Mouse (Mus musculus): ENCODE measurements at regions not wholly inside any gene's neighbourhood (a gene's known extent, or its start where the extent isn't known, plus 50 kb on each side); places are given as distances from the start of the nearest gene placed in this dataset.
"Not testable (repeated sequence)": the region's sequence is repeated elsewhere in the genome, so short reads cannot be mapped to it uniquely, and the experiment has no call there.

DNA sequence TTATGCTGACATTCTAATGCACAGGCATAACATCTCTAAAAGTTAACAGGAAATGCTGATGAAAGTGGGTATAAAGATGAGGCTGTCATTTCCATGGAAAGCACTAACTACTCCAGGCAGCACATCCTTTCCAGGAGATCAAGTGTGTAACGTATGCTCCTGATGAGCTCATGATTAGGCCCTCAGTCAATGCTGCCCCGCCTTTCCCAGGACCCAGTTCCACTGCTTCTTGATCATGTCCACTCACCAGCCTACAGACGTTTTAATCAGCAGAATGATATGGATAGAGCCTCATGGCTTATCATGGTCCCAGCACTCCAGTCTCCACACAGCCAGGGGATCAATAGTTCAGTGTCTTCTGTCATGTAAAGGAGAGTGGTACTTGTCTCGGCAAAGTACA, 71.7 kb upstream of the Tcerg1l start:
- H3K4me2 ChIP-seq = no peak overlapping the region
- no peaks in the 10 kb centered on the region for H3K27me3 ChIP-seq (replicated peaks; ENCODE audit: control insufficient read depth, insufficient read depth, low read length)
- no peaks in the 10 kb centered on the region for H3K36me3 ChIP-seq (ENCODE audit: control insufficient read depth, insufficient read depth, low read length)
- no peak overlapping the region for H3K4me3 ChIP-seq (ENCODE audit: low read depth, low read length)
- no peak overlapping the region for H3K27ac ChIP-seq (ENCODE audit: low read depth, low read length)
- no peaks in the 10 kb centered on the region for H3K9me3 ChIP-seq (ENCODE audit: control insufficient read depth, low read length)
- no peak for DNase-seq (ENCODE audit: low spot score)
- no peak for ATAC-seq (replicated peaks; ENCODE audit: low FRiP score)
- WGBS = 64% methylated on average over 4 of the region's 4 CpGs
- H3K4me1 ChIP-seq (replicated peaks; ENCODE audit: control insufficient read depth, insufficient read depth, low read length) = no peaks in the 10 kb centered on the region
- H3K9ac ChIP-seq (ENCODE audit: low read depth, low read length) = no peak overlapping the region

DNA sequence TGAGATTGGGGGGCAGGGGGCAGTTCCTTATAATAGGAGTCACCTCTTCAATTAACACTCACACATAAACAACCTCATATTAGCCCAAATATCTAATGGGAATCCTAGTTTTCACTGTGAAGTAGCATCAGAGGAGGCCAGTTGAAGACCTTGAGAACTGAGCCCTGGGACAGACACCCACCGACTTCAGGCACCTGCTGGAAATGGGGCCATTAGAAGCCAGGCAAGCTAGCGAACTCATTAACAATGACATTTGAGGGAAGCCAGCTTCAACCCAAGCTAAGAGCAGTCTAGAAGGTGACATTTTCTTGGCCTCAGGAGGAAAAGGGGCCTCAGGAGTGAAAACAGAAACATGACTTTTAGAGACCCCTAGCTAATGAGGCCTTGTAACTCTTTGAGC, 70.9 kb upstream of the Tcerg1l start:
- Histone ChIP-seq H3K4me2 (no peak overlapping the region), H3K36me3 (ENCODE audit: control insufficient read depth, insufficient read depth, low read length) (no peaks in the 10 kb centered on the region), H3K27me3 (replicated peaks; ENCODE audit: control insufficient read depth, insufficient read depth, low read length) (no peaks in the 10 kb centered on the region), H3K9me3 (ENCODE audit: control insufficient read depth, low read length) (no peaks in the 10 kb centered on the region), H3K4me3 (ENCODE audit: low read depth, low read length) (no peak overlapping the region), H3K27ac (ENCODE audit: low read depth, low read length) (no peak overlapping the region), H3K9ac (ENCODE audit: low read depth, low read length) (no peak overlapping the region), H3K4me1 (replicated peaks; ENCODE audit: control insufficient read depth, insufficient read depth, low read length) (no peaks in the 10 kb centered on the region)
- ATAC-seq (replicated peaks; ENCODE audit: low FRiP score) = no peak
- DNase-seq (ENCODE audit: low spot score) = no peak
- 81% methylated on average over 2 of the region's 2 CpGs for WGBS

DNA sequence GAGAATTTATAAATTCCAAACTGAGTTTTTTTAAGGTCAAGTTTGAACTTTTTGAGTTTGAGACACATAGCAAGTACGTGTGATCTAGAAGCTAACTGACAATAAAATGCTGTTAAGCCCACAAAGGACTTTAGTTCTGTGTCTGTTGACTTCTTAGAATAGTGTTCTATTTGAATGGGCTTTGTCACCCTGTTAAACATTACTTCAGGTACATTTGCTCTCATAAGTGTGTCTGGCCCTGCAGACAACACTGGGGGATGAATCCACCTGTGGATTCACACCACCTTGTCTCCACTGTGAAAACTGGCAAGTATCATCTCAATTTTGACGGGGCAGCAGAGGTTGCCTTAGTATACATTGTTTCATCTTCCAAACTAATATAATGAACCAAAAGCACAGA, 70.5 kb upstream of the Tcerg1l start:
- H3K27ac ChIP-seq (ENCODE audit: low read depth, low read length) = no peak overlapping the region
- no peaks in the 10 kb centered on the region for H3K27me3 ChIP-seq (replicated peaks; ENCODE audit: control insufficient read depth, insufficient read depth, low read length)
- no peaks in the 10 kb centered on the region for H3K9me3 ChIP-seq (ENCODE audit: control insufficient read depth, low read length)
- H3K36me3 ChIP-seq (ENCODE audit: control insufficient read depth, insufficient read depth, low read length) = no peaks in the 10 kb centered on the region
- no peak overlapping the region for H3K9ac ChIP-seq (ENCODE audit: low read depth, low read length)
- H3K4me2 ChIP-seq = no peak overlapping the region
- H3K4me3 ChIP-seq (ENCODE audit: low read depth, low read length) = no peak overlapping the region
- WGBS = 69% methylated on average over 2 of the region's 2 CpGs
- no peaks in the 10 kb centered on the region for H3K4me1 ChIP-seq (replicated peaks; ENCODE audit: control insufficient read depth, insufficient read depth, low read length)
- no peak for DNase-seq (ENCODE audit: low spot score)
- no peak for ATAC-seq (replicated peaks; ENCODE audit: low FRiP score)

- 63% methylated on average over 1 of the region's 1 CpGs for WGBS
- Histone ChIP-seq H3K4me1 (replicated peaks; ENCODE audit: control insufficient read depth, insufficient read depth, low read length) (no peaks in the 10 kb centered on the region), H3K27me3 (replicated peaks; ENCODE audit: control insufficient read depth, insufficient read depth, low read length) (no peaks in the 10 kb centered on the region), H3K4me3 (ENCODE audit: low read depth, low read length) (no peak overlapping the region), H3K9ac (ENCODE audit: low read depth, low read length) (no peak overlapping the region), H3K4me2 (no peak overlapping the region), H3K36me3 (ENCODE audit: control insufficient read depth, insufficient read depth, low read length) (no peaks in the 10 kb centered on the region), H3K27ac (ENCODE audit: low read depth, low read length) (no peak overlapping the region), H3K9me3 (ENCODE audit: control insufficient read depth, low read length) (no peaks in the 10 kb centered on the region)
- no peak for DNase-seq (ENCODE audit: low spot score)
- no peak for ATAC-seq (replicated peaks; ENCODE audit: low FRiP score)
These were observed 69.9 kb upstream of the Tcerg1l start for GRCm38 (mm10) chr7:138467386-138467785.

DNA sequence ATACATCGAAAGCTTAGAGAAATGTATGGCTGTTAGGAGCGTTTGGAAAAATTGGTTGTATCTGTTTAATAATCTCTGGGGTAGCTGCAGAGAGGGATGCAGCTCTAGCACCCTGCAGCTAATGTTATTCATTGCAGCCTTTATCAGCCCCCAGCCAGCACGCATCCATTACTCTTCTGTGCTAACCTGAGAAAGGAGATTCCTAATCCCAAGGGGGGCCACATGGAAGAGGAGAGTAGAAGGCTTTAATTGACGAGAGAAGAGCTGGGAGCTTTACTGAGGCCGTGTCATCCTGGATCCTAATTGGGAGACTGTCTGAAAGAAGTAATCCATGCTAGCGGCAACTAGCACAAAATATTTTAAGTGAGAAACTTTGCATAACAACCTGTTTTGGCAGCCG, 60.4 kb upstream of the Tcerg1l start:
- WGBS = 54% methylated on average over 7 of the region's 7 CpGs

GRCm38 (mm10) chr7:138455371-138455770, 57.8 kb upstream of the Tcerg1l start:
- Histone ChIP-seq H3K36me3 (ENCODE audit: control insufficient read depth, insufficient read depth, low read length) (no peaks in the 10 kb centered on the region), H3K9ac (ENCODE audit: low read depth, low read length) (no peak overlapping the region), H3K4me3 (ENCODE audit: low read depth, low read length) (no peak overlapping the region), H3K9me3 (ENCODE audit: control insufficient read depth, low read length) (no peaks in the 10 kb centered on the region), H3K27me3 (replicated peaks; ENCODE audit: control insufficient read depth, insufficient read depth, low read length) (no peaks in the 10 kb centered on the region), H3K4me2 (no peak overlapping the region), H3K27ac (ENCODE audit: low read depth, low read length) (no peak overlapping the region), H3K4me1 (replicated peaks; ENCODE audit: control insufficient read depth, insufficient read depth, low read length) (no peaks in the 10 kb centered on the region)
- no peak for ATAC-seq (replicated peaks; ENCODE audit: low FRiP score)
- WGBS = 83% methylated on average over 3 of the region's 3 CpGs
- no peak for DNase-seq (ENCODE audit: low spot score)

More for the DNA sequence above, 60.4 kb upstream of the Tcerg1l start:
- no peak overlapping the region for H3K4me3 ChIP-seq (ENCODE audit: low read depth, low read length)
- H3K4me1 ChIP-seq (replicated peaks; ENCODE audit: control insufficient read depth, insufficient read depth, low read length) = no peaks in the 10 kb centered on the region
- H3K27me3 ChIP-seq (replicated peaks; ENCODE audit: control insufficient read depth, insufficient read depth, low read length) = no peaks in the 10 kb centered on the region
- H3K9ac ChIP-seq (ENCODE audit: low read depth, low read length) = no peak overlapping the region
- ATAC-seq (replicated peaks; ENCODE audit: low FRiP score) (no peak), DNase-seq (ENCODE audit: low spot score) (no peak)
- no peak overlapping the region for H3K27ac ChIP-seq (ENCODE audit: low read depth, low read length)
- no peak overlapping the region for H3K4me2 ChIP-seq
- H3K9me3 ChIP-seq (ENCODE audit: control insufficient read depth, low read length) = no peaks in the 10 kb centered on the region
- no peaks in the 10 kb centered on the region for H3K36me3 ChIP-seq (ENCODE audit: control insufficient read depth, insufficient read depth, low read length)

- not testable (repeated sequence) for ATAC-seq (replicated peaks; ENCODE audit: low FRiP score); H3K9ac ChIP-seq (ENCODE audit: low read depth, low read length); DNase-seq (ENCODE audit: low spot score); H3K4me1 ChIP-seq (replicated peaks; ENCODE audit: control insufficient read depth, insufficient read depth, low read length); H3K27ac ChIP-seq (ENCODE audit: low read depth, low read length); H3K4me3 ChIP-seq (ENCODE audit: low read depth, low read length); H3K4me2 ChIP-seq; H3K27me3 ChIP-seq (replicated peaks; ENCODE audit: control insufficient read depth, insufficient read depth, low read length); H3K9me3 ChIP-seq (ENCODE audit: control insufficient read depth, low read length); H3K36me3 ChIP-seq (ENCODE audit: control insufficient read depth, insufficient read depth, low read length)
- 54% methylated on average over 14 of the region's 14 CpGs for WGBS
These were observed 57.1 kb upstream of the Tcerg1l start for GRCm38 (mm10) chr7:138454498-138455225.

GRCm38 (mm10) chr7:138451321-138451720, 53.8 kb upstream of the Tcerg1l start:
- no peak for DNase-seq (ENCODE audit: low spot score)
- Histone ChIP-seq H3K4me3 (ENCODE audit: low read depth, low read length) (no peak overlapping the region), H3K27me3 (replicated peaks; ENCODE audit: control insufficient read depth, insufficient read depth, low read length) (no peaks in the 10 kb centered on the region), H3K9me3 (ENCODE audit: control insufficient read depth, low read length) (no peaks in the 10 kb centered on the region), H3K4me2 (no peak overlapping the region), H3K4me1 (replicated peaks; ENCODE audit: control insufficient read depth, insufficient read depth, low read length) (no peaks in the 10 kb centered on the region), H3K9ac (ENCODE audit: low read depth, low read length) (no peak overlapping the region), H3K36me3 (ENCODE audit: control insufficient read depth, insufficient read depth, low read length) (no peaks in the 10 kb centered on the region), H3K27ac (ENCODE audit: low read depth, low read length) (no peak overlapping the region)
- no peak for ATAC-seq (replicated peaks; ENCODE audit: low FRiP score)

GRCm38 (mm10) chr7:138448519-138448918, 51.0 kb upstream of the Tcerg1l start:
- 77% methylated on average over 7 of the region's 7 CpGs for WGBS
- H3K4me3 ChIP-seq (ENCODE audit: low read depth, low read length) = no peak overlapping the region
- no peaks in the 10 kb centered on the region for H3K4me1 ChIP-seq (replicated peaks; ENCODE audit: control insufficient read depth, insufficient read depth, low read length)
- no peak overlapping the region for H3K27ac ChIP-seq (ENCODE audit: low read depth, low read length)
- ATAC-seq (replicated peaks; ENCODE audit: low FRiP score) (no peak), DNase-seq (ENCODE audit: low spot score) (no peak)
- H3K36me3 ChIP-seq (ENCODE audit: control insufficient read depth, insufficient read depth, low read length) = no peaks in the 10 kb centered on the region
- no peaks in the 10 kb centered on the region for H3K9me3 ChIP-seq (ENCODE audit: control insufficient read depth, low read length)
- H3K27me3 ChIP-seq (replicated peaks; ENCODE audit: control insufficient read depth, insufficient read depth, low read length) = no peaks in the 10 kb centered on the region
- H3K4me2 ChIP-seq = no peak overlapping the region
- no peak overlapping the region for H3K9ac ChIP-seq (ENCODE audit: low read depth, low read length)
